Mouse (Mus musculus) right cerebral cortex, postnatal 14 days (tissue): Measurements from ENCODE around the gene Ncam1.
A peak's percentile ranks its signal among the peaks of the same experiment; 100 is the strongest.

Experiments used
- DNase-seq: peaks from one replicate; pipeline ENCODE4 v3.0.0; 2022

Gene Ncam1

GRCm38 (mm10) chr9:49798806-49799205, at the start of gene Ncam1:
Gene Ncam1 (minus strand): TSS chr9:49798925.
- DNase-seq: peak; percentile 96

- no peak for DNase-seq
Observed at GRCm38 (mm10) chr9:49834013-49834412, 35.3 kb upstream of the Ncam1 start.

- no peak for DNase-seq
Observed at GRCm38 (mm10) chr9:49827671-49828070, 28.9 kb upstream of the Ncam1 start.

DNA sequence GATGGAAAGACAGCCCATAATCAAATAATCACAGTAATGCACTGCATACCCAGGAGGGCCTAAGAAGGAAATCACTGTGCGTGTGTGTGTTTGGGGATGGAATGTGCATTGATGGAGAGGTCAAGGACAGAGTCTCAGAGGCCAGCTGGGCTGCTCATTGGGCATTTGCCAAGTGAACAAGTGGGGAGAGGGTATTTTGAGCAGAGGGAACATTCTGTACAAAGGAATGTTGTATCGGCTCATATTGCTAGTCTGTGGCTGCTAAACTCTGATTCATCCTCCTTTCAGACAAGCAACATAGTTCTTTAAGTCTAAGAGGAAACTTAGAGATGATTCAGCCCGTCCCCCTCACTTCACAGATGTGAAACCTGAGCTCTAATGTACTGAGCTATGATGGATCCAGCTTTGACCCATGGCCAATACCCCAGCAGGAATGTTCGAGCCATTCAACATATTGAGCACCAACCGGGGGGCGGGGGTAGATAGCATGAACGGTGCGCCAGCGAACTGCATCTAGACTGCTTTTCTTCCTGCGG, 17.5 kb upstream of the Ncam1 start:
- no peak for DNase-seq

GRCm38 (mm10) chr9:49814442-49814841, 15.7 kb upstream of the Ncam1 start:
- no peak for DNase-seq

DNA sequence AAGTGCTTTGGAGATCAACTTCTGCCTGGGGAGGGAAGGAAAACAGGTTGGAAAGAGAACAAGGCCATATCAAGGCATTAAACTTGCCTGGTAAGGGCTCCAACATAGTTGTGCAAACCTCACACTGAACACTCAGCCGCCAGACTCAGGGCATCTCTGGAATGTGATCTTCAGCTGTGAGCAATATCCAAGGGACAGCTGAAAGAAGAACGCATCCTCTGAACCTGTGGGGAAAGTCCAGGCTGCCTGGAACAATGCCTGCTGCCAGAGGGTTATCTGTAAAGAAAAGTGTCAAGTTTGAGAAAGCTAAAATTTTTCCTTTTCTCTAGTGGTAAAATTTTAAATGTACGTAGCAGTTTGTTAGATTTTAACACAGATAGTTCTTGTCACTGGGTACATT, 4.5 kb upstream of the Ncam1 start:
- DNase-seq: no peak

DNA sequence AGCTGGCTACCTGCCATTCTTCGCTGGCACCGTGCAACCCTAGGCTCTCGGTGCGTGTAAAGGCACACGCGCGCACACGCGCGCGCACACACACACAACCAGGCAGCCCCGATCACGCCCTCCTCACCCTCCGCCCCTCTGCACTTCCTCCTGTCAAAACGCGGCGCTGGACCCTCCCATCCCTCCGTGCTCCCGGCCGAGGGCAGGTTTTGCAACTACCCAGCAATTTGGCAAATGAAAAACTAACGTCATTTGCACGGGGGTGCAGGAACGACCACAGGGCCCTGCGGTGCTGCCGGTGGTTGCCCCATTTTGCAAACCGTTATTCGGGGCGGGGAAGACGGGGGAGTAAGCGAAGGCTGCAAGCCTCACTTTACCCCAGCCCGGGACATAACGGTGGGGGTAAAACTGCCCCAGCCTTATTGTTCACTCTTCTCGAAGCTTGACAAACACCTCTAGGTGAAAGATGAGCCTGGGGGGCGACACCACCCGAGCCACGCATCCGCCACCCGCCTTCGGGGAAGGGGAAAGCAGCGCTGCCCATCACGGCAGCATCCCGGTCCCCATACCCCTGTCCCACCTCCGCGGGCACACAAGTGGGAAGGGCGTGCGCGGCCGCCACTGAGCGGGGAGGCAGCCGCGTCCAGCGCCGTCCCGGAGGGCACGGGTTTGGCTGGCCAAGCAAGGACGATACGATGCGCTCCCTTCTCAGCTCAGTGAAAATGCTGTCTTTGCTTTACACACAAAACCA, 729 bp downstream of the Ncam1 start:
- DNase-seq: peak; percentile 71

GRCm38 (mm10) chr9:49797508-49797820, 1.3 kb downstream of the Ncam1 start:
- no peak for DNase-seq

DNA sequence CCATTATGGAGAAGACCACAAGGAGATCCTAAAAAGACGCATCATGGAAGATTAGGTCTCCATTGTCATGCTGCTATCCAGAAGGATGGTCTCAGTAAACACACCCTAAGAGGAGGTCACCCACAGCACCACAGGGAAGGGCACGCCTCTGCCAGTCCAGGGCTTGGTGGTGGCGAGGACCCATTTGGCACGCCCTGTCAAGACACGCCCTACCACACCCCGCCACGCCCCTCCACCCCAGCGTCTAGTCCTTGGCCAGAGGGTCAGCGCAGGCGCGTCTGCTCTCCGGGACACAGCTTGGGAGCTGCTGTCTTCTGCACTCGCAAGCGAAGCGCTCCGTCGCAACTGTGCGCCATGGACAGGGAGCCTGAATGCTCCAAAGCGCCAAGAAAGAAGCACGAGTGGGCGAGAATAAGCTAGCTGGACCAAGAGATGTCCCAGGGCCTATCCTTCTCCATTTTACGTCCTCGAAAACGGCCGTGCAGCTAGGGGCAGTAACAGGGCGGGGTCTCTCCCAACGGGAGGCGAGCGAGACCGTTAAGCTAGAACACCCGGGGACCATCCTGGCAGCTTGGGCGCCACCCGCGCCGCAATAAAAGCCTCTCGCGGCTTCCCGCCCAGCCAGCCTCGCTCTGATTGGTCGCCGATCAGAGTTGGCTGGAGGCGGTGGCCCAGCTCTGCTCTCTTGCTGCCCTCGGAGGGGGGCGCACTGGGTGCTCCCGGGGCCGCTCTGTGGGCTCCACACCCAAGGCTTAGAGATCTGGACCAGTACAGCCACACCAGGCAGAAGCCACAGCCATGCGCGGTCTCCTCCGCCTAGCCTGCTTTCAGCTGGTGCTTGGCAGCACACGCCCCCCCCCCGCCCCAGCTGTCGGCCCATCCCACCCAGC, 1.9 kb downstream of the Ncam1 start:
- DNase-seq: peak; percentile 73

- no peak for DNase-seq
Observed at GRCm38 (mm10) chr9:49795881-49796280, 2.8 kb downstream of the Ncam1 start.

DNA sequence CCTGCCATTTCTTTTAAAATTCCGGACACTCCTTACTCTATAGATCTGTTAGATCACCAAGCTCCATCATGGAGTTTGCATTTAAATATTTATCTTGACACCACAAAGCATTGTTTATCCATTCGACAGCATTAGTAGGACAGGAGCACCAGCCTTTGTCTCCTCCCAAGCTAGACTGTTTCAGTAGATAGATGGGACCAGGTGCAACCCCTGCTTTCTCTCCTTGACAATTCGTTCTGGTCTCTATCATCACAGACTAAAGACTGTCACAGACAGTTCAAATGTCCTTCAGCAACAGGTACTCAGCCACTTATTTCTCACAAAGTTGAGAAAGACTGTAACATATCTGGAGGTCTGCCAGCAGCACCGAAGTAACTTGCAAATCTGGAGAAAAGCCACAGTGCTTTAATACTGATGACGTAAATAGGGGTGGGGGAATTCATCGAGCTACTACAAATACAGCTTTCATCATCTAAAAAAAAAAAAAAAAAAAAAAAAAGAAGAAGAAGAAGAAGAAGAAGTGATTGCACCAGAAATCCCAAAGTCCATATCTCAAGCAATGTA, 4.7 kb downstream of the Ncam1 start:
- no peak for DNase-seq

GRCm38 (mm10) chr9:49793241-49793640, 5.5 kb downstream of the Ncam1 start:
- no peak for DNase-seq

DNA sequence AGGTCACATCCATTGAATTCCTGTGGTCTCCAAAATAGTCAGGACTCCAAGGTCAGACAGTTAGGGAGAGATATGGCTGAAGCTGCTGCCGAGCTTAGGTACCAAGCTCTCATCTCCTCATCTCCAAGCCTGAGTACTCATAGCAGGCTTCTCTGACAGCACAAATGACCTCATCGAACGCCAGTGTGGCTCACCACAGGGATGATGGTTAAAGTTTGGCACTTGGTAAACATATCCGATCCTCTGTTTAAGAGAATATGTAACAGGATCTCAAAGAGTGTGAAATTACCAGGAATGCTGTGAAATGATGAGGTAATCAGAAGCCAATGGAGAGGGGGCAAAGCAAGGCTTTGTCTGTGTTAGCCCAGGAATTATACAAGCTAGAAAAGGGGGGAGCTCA, 6.1 kb downstream of the Ncam1 start:
- no peak for DNase-seq

- no peak for DNase-seq
Observed at GRCm38 (mm10) chr9:49781016-49781772, 17.5 kb downstream of the Ncam1 start.

DNA sequence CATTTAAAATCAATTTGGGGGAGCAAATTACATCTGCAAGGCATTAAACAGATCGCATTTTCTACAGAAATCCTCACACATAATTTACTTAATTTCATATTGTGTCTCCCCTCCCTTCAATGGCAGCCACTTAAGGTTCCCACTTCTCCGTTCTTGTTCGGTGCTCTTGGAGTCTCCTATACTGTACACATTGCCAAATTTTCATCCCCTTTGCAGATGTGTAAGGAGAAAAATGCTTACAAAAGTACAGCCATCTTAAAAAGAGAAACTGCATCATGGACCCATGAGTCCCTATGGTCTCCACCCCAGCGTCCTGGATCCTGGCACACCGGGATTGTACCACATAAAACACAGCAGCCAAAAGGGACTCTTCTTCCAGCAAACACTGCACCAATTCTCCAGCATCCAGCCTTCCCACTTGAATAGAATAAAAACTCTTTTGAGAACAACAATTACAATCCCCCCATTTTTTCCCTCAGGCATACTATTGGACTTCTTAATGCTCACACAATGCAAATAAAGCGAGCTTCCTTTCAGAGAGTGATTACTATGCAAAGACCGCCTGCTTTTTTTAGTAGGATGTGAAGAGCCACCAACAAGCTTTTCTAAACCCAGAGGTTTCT, 21.6 kb downstream of the Ncam1 start:
- no peak for DNase-seq

DNA sequence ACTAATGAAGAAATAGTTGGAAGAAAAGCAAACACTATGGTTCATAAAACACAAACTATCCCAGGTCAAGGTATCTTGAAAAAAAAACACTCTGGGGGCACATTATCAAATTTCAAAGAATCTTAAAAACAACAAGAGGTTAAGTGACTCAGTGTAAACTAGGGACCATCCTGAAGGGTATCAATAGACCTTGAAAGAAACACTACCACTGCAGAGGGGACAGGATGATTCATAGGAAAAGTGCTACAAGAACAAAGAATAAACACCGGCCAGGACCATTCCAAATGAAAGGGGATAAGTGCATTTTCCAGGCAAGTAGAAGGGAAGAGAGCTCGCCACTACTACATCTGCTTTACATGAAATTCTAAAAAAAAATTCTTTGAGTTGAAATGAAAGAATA, 32.1 kb downstream of the Ncam1 start:
- DNase-seq: no peak

GRCm38 (mm10) chr9:49760571-49760970, 38.2 kb downstream of the Ncam1 start:
- DNase-seq: no peak

DNA sequence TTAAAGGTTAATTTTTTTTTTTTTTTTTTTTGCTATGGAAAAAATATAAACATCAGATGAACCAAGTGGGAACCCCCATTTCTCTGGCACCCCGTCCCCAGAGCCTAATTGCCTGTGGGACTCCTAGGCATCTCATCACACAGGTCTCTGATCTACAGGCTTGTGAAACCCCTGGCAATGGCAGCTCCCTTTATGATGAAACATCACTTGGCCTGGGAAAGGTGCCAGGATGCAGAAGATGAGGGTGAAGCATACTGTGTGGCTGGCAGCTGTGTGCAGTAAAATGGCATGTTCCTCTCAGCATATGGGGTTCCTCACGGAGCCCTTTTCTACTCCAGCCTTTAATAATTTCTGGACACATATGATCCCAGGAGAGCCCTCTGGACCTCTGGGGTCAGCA, 40.3 kb downstream of the Ncam1 start:
- DNase-seq: peak; percentile 59

DNA sequence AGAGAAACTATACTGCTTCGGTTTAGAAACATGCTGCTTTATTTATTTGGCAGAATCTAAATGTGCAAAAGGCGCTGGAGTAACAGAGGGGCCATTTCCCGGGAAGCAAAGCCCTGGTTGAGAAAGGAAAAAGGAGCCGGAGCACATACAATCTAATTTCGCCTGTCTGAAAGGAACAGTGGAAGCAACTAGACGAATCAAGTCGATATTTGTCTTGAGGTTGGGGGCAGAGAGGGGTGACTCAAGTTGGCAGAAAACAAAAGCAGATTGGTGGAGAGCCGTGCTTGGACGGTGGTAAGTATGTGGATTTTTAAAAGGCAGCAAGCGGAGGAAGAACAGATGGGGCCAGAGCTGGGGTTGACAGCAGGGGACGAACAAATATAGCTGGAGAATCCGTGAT, 40.7 kb downstream of the Ncam1 start:
- no peak for DNase-seq

DNA sequence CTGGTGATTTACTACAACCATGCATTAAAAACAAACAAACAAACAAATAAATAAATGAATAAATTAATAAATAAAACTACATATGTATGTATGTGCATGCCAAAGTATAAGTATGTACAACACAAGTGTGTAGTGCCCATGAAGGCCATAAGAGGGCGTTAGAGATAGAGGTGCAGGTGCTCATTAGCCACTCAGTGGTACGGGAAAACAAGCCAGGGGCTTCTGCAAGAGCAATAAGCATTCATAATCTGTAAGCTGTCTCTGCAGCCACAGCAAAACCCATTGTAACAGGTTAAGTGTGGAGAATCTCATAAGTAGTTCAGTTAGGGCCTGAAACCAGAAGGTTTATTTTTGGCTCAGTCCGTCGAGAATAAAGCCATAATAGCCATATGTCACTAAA, 41.1 kb downstream of the Ncam1 start:
- DNase-seq: no peak

GRCm38 (mm10) chr9:49756725-49757124, 42.0 kb downstream of the Ncam1 start:
- DNase-seq: no peak

DNA sequence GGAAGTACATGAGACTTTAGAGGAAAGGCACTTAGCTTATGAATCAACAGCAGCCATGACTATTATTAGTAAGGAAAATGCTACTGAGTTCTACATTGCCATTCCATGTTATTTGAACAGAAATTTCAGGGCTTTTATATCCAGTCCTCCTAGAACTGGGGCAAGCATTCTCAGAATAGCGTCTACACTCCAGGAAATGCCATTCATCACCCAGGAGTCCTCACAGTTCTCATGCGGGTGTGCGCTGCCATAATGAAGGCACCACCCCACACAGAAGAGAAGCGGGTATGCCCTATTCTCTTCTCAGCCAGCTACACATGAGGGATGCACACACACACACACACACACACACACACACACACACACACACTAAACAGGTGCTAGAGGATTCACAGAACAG, 43.5 kb downstream of the Ncam1 start:
- DNase-seq: no peak

DNA sequence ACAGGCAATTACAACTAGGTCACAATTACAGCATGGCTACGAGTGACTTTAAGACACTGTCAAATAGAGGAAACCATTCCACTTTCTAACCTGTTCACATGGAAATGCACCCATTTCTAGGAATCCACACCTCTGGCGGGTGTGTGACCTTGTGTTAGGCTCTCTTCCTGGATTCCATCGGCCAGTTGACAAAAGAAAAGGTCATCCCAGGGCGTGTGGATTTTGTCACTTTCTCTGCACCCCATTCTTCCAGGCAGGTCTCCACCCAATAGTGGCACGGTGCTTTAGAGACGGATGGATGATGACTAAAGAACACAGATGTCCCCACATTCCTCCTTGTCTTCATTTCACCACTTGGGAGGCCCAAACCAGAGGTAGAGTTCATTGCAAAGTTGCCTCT, 47.3 kb downstream of the Ncam1 start:
- DNase-seq: no peak
